Comparison of ENCODE assay signal across 13 mouse cellular contexts in the genomic region with DNA sequence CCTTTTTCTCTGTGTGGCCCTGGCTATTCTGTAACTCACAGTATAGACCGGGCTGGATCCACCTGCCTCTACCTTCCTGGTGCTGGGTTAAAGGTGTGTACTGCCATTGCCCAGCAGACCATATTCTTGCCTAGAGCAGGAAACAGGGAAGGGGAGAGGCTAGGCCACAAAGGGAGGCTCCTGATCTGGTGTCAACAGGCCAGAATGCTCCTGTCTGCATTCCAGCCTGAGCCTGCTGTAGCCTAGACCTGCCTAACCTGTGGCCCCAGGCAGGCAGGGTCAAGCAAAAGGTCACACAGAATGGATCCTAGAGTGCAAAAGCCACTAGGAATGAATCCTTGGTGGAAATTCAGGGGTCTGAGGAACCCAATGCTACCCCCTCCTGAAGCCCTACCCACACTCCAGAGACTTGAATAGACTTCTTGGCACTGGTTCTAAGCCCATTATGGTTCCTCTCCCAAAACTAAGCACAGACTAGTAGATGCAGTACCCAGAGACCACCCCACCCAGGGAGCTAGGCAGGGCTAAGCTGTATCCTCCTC. TPM values are rescaled to one million over a fixed set of nuclear protein-coding genes. Genes with fewer than 3 reads are reported as not detected.
DNase-seq lines count a peak whose midpoint lies in the region; ATAC-seq lines count a peak whose summit lies in the region.
"Had no signal": no experiment of that assay in that cellular context is flagged by ENCODE, and none has a peak within 500 bp of the region (broad histone marks: within the 10 kb centered on the region; RNA-seq: fewer than 3 reads in every experiment).

No protein-coding gene starts in this region.

- no peaks in the 10 kb centered on the region for H3K36me3 ChIP-seq in heart, embryonic 15.5 days
- peaks cover 31% of the 10 kb centered on the region for H3K36me3 ChIP-seq in limb, embryonic 10.5 days
- no peaks in the 10 kb centered on the region for H3K36me3 ChIP-seq in stomach, embryonic 15.5 days

- no peak overlapping the region for H3K4me3 ChIP-seq in heart, embryonic 15.5 days
- no peak overlapping the region for H3K4me3 ChIP-seq in limb, embryonic 10.5 days
- H3K4me3 ChIP-seq in stomach, embryonic 15.5 days (replicated peaks): no peak overlapping the region
- H3K4me3 ChIP-seq: heart, adult 2 months had no signal

- 92% methylated on average over 1 of the region's 1 CpGs for WGBS in heart, embryonic 15.5 days
- WGBS in limb, embryonic 10.5 days: 100% methylated on average over 1 of the region's 1 CpGs
- WGBS in stomach, embryonic 15.5 days: 83% methylated on average over 1 of the region's 1 CpGs

- H3K4me1 ChIP-seq in heart, embryonic 15.5 days (replicated peaks): peaks cover 50% of the 10 kb centered on the region
- peaks cover 64% of the 10 kb centered on the region for H3K4me1 ChIP-seq in limb, embryonic 10.5 days
- H3K4me1 ChIP-seq in stomach, embryonic 15.5 days: peaks cover 65% of the 10 kb centered on the region

- no peaks in the 10 kb centered on the region for H3K9me3 ChIP-seq in heart, embryonic 15.5 days (replicated peaks)
- no peaks in the 10 kb centered on the region for H3K9me3 ChIP-seq in limb, embryonic 10.5 days (replicated peaks)
- no peaks in the 10 kb centered on the region for H3K9me3 ChIP-seq in stomach, embryonic 15.5 days

- DNase-seq in heart, adult 8-10 months (ENCODE audit: low spot score): no peak
- DNase-seq in ZHBTc4 (ENCODE audit: low read depth, low spot score): peak; percentile 62
- no peak for DNase-seq in limb, embryonic 10.5 days (ENCODE audit: low spot score)
- DNase-seq in layer of hippocampus, adult 9-10 months (ENCODE audit: low spot score): no peak
- DNase-seq: adrenal gland, postnatal 36 days; heart, adult 2 months; kidney, postnatal 14 days; lung, adult 18-20 months had no signal

- no peak for ATAC-seq in heart, embryonic 15.5 days (replicated peaks; ENCODE audit: insufficient number of reproducible peaks, insufficient read depth, low FRiP score, low read depth)
- no peak for ATAC-seq in stomach, embryonic 15.5 days (ENCODE audit: insufficient read depth, low FRiP score, low read depth)
- no peak for ATAC-seq in activated CD4-positive, CD25-positive, alpha-beta regulatory T cell, adult 4 months

- H3K9ac ChIP-seq in heart, embryonic 15.5 days: no peak overlapping the region
- H3K9ac ChIP-seq in stomach, embryonic 15.5 days: no peak overlapping the region

- no peaks in the 10 kb centered on the region for H3K27me3 ChIP-seq in heart, embryonic 15.5 days
- H3K27me3 ChIP-seq in limb, embryonic 10.5 days (ENCODE audit: low read depth, poor library complexity, severe bottlenecking): no peaks in the 10 kb centered on the region
- no peaks in the 10 kb centered on the region for H3K27me3 ChIP-seq in stomach, embryonic 15.5 days (replicated peaks)

- H3K27ac ChIP-seq in heart, embryonic 15.5 days: no peak overlapping the region
- peak overlapping the region; percentile 30; the same call in 1 of the 2 replicates for H3K27ac ChIP-seq in limb, embryonic 10.5 days
- peak overlapping the region; percentile 40; the same call in 1 of the 2 replicates for H3K27ac ChIP-seq in stomach, embryonic 15.5 days
- H3K27ac ChIP-seq: heart, adult 2 months had no signal

- H3K4me2 ChIP-seq in heart, embryonic 15.5 days: 0 out of 2 replicates have a peak overlapping the region, but pooled peaks have one; percentile 89
- peak overlapping the region; percentile 83; the same call in 1 of the 2 replicates for H3K4me2 ChIP-seq in stomach, embryonic 15.5 days

RNA-seq across cellular contexts. Expression of gene Rassf7, which starts 4.0 kb away (rescaled TPM):
- polyA plus RNA-seq in heart, embryonic 15.5 days (2015; fragmentation: Nextera tagmentation; extraction: Ambion mirVana): 11.4 and 18.4 TPM in 2 replicates
- total RNA-seq in heart, adult 8-10 months (2022): under 1 TPM in 3 of 4 experiments, not detected in 1; 0.66 to 0.90 (median 0.73) TPM
- polyA plus RNA-seq in limb, embryonic 10.5 days (2016; fragmentation: Nextera tagmentation; extraction: Ambion mirVana): 44.7 and 53.5 TPM in 2 replicates
- polyA plus RNA-seq in stomach, embryonic 15.5 days (2015; fragmentation: Nextera tagmentation; extraction: Ambion mirVana): 67.7 and 73.3 TPM in 2 replicates
- polyA plus RNA-seq in activated CD4-positive, CD25-positive, alpha-beta regulatory T cell, adult 4 months (2017; shearing (Covaris generic)): 10 to 100 TPM in 1 of 2 experiments, 1 to 10 TPM in 1; 8.3 to 14.2 TPM

RNA-seq across cellular contexts. Expression of gene Lmntd2, which starts 5.7 kb away (rescaled TPM):
- polyA plus RNA-seq in heart, embryonic 15.5 days (2015; fragmentation: Nextera tagmentation; extraction: Ambion mirVana): 0.23 and 0.58 TPM in 2 replicates
- total RNA-seq in heart, adult 8-10 months (2022): not detected
- polyA plus RNA-seq in limb, embryonic 10.5 days (2016; fragmentation: Nextera tagmentation; extraction: Ambion mirVana): 3.5 and 4.5 TPM in 2 replicates
- polyA plus RNA-seq in stomach, embryonic 15.5 days (2015; fragmentation: Nextera tagmentation; extraction: Ambion mirVana): 2.8 and 2.9 TPM in 2 replicates
- polyA plus RNA-seq in activated CD4-positive, CD25-positive, alpha-beta regulatory T cell, adult 4 months (2017; shearing (Covaris generic)): 1 to 10 TPM; 5.6 to 5.9 TPM
- total RNA-seq: heart, adult 2 months; left cerebral cortex, adult 18-20 months; megakaryocyte-erythroid progenitor cell, adult 5-6 weeks had no signal

RNA-seq across cellular contexts. Expression of gene Phrf1, which starts 9.0 kb away (rescaled TPM):
- polyA plus RNA-seq in heart, embryonic 15.5 days (2015; fragmentation: Nextera tagmentation; extraction: Ambion mirVana): 36.7 and 44.9 TPM in 2 replicates
- 10 to 100 TPM; 26.2 to 38.2 (median 31.9) TPM for total RNA-seq in heart, adult 8-10 months (2022)
- 121 and 131 TPM in 2 replicates for polyA plus RNA-seq in limb, embryonic 10.5 days (2016; fragmentation: Nextera tagmentation; extraction: Ambion mirVana)
- polyA plus RNA-seq in stomach, embryonic 15.5 days (2015; fragmentation: Nextera tagmentation; extraction: Ambion mirVana): 58.8 and 63.4 TPM in 2 replicates
- polyA plus RNA-seq in activated CD4-positive, CD25-positive, alpha-beta regulatory T cell, adult 4 months (2017; shearing (Covaris generic)): 10 to 100 TPM; 51.4 to 60.8 TPM

RNA-seq across cellular contexts. Expression of gene Lrrc56, which starts 25.7 kb away (rescaled TPM):
- 2.7 and 4.0 TPM in 2 replicates for polyA plus RNA-seq in heart, embryonic 15.5 days (2015; fragmentation: Nextera tagmentation; extraction: Ambion mirVana)
- total RNA-seq in heart, adult 8-10 months (2022): 1 to 10 TPM; 1.8 to 3.4 (median 3.0) TPM
- polyA plus RNA-seq in limb, embryonic 10.5 days (2016; fragmentation: Nextera tagmentation; extraction: Ambion mirVana): 14.0 and 21.8 TPM in 2 replicates
- polyA plus RNA-seq in stomach, embryonic 15.5 days (2015; fragmentation: Nextera tagmentation; extraction: Ambion mirVana): 5.4 and 7.2 TPM in 2 replicates
- polyA plus RNA-seq in activated CD4-positive, CD25-positive, alpha-beta regulatory T cell, adult 4 months (2017; shearing (Covaris generic)): 1 to 10 TPM; 1.4 to 1.9 TPM

RNA-seq across cellular contexts. Expression of gene Hras, which starts 25.8 kb away (rescaled TPM):
- polyA plus RNA-seq in heart, embryonic 15.5 days (2015; fragmentation: Nextera tagmentation; extraction: Ambion mirVana): 74.4 and 92.5 TPM in 2 replicates
- 100 to 1,000 TPM in 1 of 4 experiments, 10 to 100 TPM in 3; 81.0 to 107 (median 87.7) TPM for total RNA-seq in heart, adult 8-10 months (2022)
- polyA plus RNA-seq in limb, embryonic 10.5 days (2016; fragmentation: Nextera tagmentation; extraction: Ambion mirVana): 101 and 104 TPM in 2 replicates
- polyA plus RNA-seq in stomach, embryonic 15.5 days (2015; fragmentation: Nextera tagmentation; extraction: Ambion mirVana): 113 and 123 TPM in 2 replicates
- polyA plus RNA-seq in activated CD4-positive, CD25-positive, alpha-beta regulatory T cell, adult 4 months (2017; shearing (Covaris generic)): 1 to 10 TPM; 1.7 to 4.7 TPM
